Mouse (Mus musculus) ES-E14 (cell line): ENCODE results near the gene Shroom3.

ENCODE experiments used
- CHD2 ChIP-seq: IDR thresholded peaks from 2 replicates; pipeline ENCODE4 v1.6.1; 2014; ENCODE audit warnings: mild to moderate bottlenecking, low read depth, low read length, inconsistent platforms
- HCFC1 ChIP-seq: IDR thresholded peaks from 2 replicates; pipeline ENCODE4 v1.6.1; 2012; ENCODE audit warnings: low read length, inconsistent platforms, borderline replicate concordance; ENCODE audit not compliant: insufficient read depth

GRCm38 (mm10) chr5:92810922-92811533 is 127.8 kb downstream of the Shroom3 start:
- no peak for TF ChIP-seq HCFC1
- no peak for TF ChIP-seq CHD2
